Mouse (Mus musculus) forebrain, embryonic 12.5 days (tissue): ENCODE results near the gene Ppdpf. TPM values are rescaled to one million over a fixed set of nuclear protein-coding genes. Genes with fewer than 3 reads are reported as not detected.
A peak's percentile ranks its signal among the peaks of the same experiment; 100 is the strongest.
"Not testable (repeated sequence)": the region's sequence is repeated elsewhere in the genome, so short reads cannot be mapped to it uniquely, and the experiment has no call there.

ENCODE experiments used
- ATAC-seq: fragments of 200-750 bp; cut with Nextera tagmentation; 2 replicates; pipeline ENCODE4 v1.8.0; 2017; ENCODE audit warnings: moderate TSS enrichment; ENCODE audit not compliant: low FRiP score
- H3K27ac ChIP-seq: fragments of 300-500 bp; sonication (generic); 2 replicates; pipeline ENCODE4 v1.5.1; 2016; ENCODE audit warnings: mild to moderate bottlenecking
- H3K27me3 ChIP-seq: fragments of 300-500 bp; sonication (generic); 2 replicates; pipeline ENCODE4 v1.6.1; 2016; ENCODE audit warnings: mild to moderate bottlenecking
- H3K36me3 ChIP-seq: fragments of 300-500 bp; sonication (generic); replicated peaks from 2 replicates; pipeline ENCODE4 v1.6.1; 2016; ENCODE audit warnings: mild to moderate bottlenecking
- H3K4me1 ChIP-seq: fragments of 300-500 bp; sonication (generic); 2 replicates; pipeline ENCODE4 v1.6.1; 2016
- H3K4me2 ChIP-seq: fragments of 300-500 bp; sonication (generic); 2 replicates; pipeline ENCODE4 v1.6.1; 2016; ENCODE audit warnings: mild to moderate bottlenecking, moderate library complexity
- H3K4me3 ChIP-seq: fragments of 300-500 bp; sonication (generic); replicated peaks from 2 replicates; pipeline ENCODE4 v1.5.1; 2016; ENCODE audit warnings: mild to moderate bottlenecking
- H3K9ac ChIP-seq: fragments of 300-500 bp; sonication (generic); 2 replicates; pipeline ENCODE4 v1.6.1; 2016; ENCODE audit warnings: mild to moderate bottlenecking
- H3K9me3 ChIP-seq: fragments of 300-500 bp; sonication (generic); 2 replicates; pipeline ENCODE4 v1.6.1; 2016
- WGBS: fragments of 180-500 bp; shearing (Covaris S2); methylation state at CpG from one replicate; pipeline ENCODE4 v1.1.7; 2016; 5-methylcytosine and 5-hydroxymethylcytosine counted together
- polyA plus RNA-seq: library from polyadenylated mRNA; unstranded; fragments of >200 nt; fragmentation: Nextera tagmentation; extraction: Ambion mirVana; gene quantifications from 2 replicates; pipeline ENCODE4 v1.2.1, GENCODE M21; 2016

Gene Ppdpf
- polyA plus RNA-seq, 1 experiment from 2014 or later: 483 TPM

- no peak for ATAC-seq
- Histone ChIP-seq H3K4me2 (no peak overlapping the region), H3K4me1 (no peaks in the 10 kb centered on the region), H3K4me3 (no peak overlapping the region), H3K9ac (no peak overlapping the region), H3K27ac (no peak overlapping the region), H3K36me3 (no peaks in the 10 kb centered on the region), H3K27me3 (no peaks in the 10 kb centered on the region), H3K9me3 (no peaks in the 10 kb centered on the region)
- WGBS: 90% methylated on average over 3 of the region's 3 CpGs
Observed at GRCm38 (mm10) chr2:181174646-181175045, 12.4 kb upstream of the Ppdpf start.

- Histone ChIP-seq H3K27ac (no peak overlapping the region), H3K9ac (no peak overlapping the region), H3K4me3 (no peak overlapping the region), H3K27me3 (no peaks in the 10 kb centered on the region), H3K4me2 (no peak overlapping the region), H3K36me3 (no peaks in the 10 kb centered on the region), H3K9me3 (no peaks in the 10 kb centered on the region), H3K4me1 (no peaks in the 10 kb centered on the region)
- 77% methylated on average over 3 of the region's 3 CpGs for WGBS
- no peak for ATAC-seq
Observed at GRCm38 (mm10) chr2:181178015-181178414, 9.0 kb upstream of the Ppdpf start.

- WGBS: 85% methylated on average over 5 of the region's 5 CpGs
- no peak overlapping the region for H3K4me3 ChIP-seq
- no peaks in the 10 kb centered on the region for H3K9me3 ChIP-seq
- H3K27ac ChIP-seq: no peak overlapping the region
- H3K4me1 ChIP-seq: no peaks in the 10 kb centered on the region
- no peaks in the 10 kb centered on the region for H3K36me3 ChIP-seq
- ATAC-seq: no peak
- no peak overlapping the region for H3K4me2 ChIP-seq
- no peak overlapping the region for H3K9ac ChIP-seq
- H3K27me3 ChIP-seq: no peaks in the 10 kb centered on the region
Observed at GRCm38 (mm10) chr2:181178471-181178870, 8.6 kb upstream of the Ppdpf start.

- WGBS: 82% methylated on average over 6 of the region's 6 CpGs
- H3K4me1 ChIP-seq: no peaks in the 10 kb centered on the region
- H3K27me3 ChIP-seq: 0 out of 2 replicates have a peak, but pooled peaks cover 2% of the 10 kb centered on the region
- no peaks in the 10 kb centered on the region for H3K9me3 ChIP-seq
- H3K36me3 ChIP-seq: no peaks in the 10 kb centered on the region
- H3K27ac ChIP-seq: no peak overlapping the region
- H3K4me3 ChIP-seq: no peak overlapping the region
- no peak for ATAC-seq
- no peak overlapping the region for H3K4me2 ChIP-seq
- H3K9ac ChIP-seq: no peak overlapping the region
Observed at GRCm38 (mm10) chr2:181180898-181181297, 6.1 kb upstream of the Ppdpf start.

GRCm38 (mm10) chr2:181186635-181187034 is 412 bp upstream of the Ppdpf start:
- peak overlapping the region; percentile 75 for H3K4me3 ChIP-seq
- peak overlapping the region; percentile 60 for H3K4me2 ChIP-seq
- H3K27ac ChIP-seq: peak overlapping the region; percentile 96
- H3K36me3 ChIP-seq: peaks cover 12% of the 10 kb centered on the region
- peak; percentile 72 for ATAC-seq
- H3K4me1 ChIP-seq: peaks cover 9% of the 10 kb centered on the region
- no peaks in the 10 kb centered on the region for H3K9me3 ChIP-seq
- H3K9ac ChIP-seq: peak overlapping the region; percentile 95
- 0 out of 2 replicates have a peak, but pooled peaks cover 2% of the 10 kb centered on the region for H3K27me3 ChIP-seq
- WGBS: under 1% methylated on average over 14 of the region's 14 CpGs

- H3K27ac ChIP-seq: peak overlapping the region; percentile 59; the same call in 1 of the 2 replicates
Observed at GRCm38 (mm10) chr2:181188681-181189080, 1.6 kb downstream of the Ppdpf start.

GRCm38 (mm10) chr2:181189321-181189720 is 2.3 kb downstream of the Ppdpf start:
- H3K4me2 ChIP-seq: no peak overlapping the region
- H3K27ac ChIP-seq: no peak overlapping the region; the same call in 1 of the 2 replicates
- H3K4me1 ChIP-seq: peaks cover 9% of the 10 kb centered on the region
- 0 out of 2 replicates have a peak, but pooled peaks cover 2% of the 10 kb centered on the region for H3K27me3 ChIP-seq
- H3K4me3 ChIP-seq: no peak overlapping the region
- H3K9ac ChIP-seq: no peak overlapping the region
- ATAC-seq: no peak
- WGBS: 92% methylated on average over 1 of the region's 1 CpGs
- peaks cover 12% of the 10 kb centered on the region for H3K36me3 ChIP-seq
- no peaks in the 10 kb centered on the region for H3K9me3 ChIP-seq

More at GRCm38 (mm10) chr2:181188681-181189080, 1.6 kb downstream of the Ppdpf start:
- H3K27me3 ChIP-seq: 0 out of 2 replicates have a peak, but pooled peaks cover 2% of the 10 kb centered on the region
- H3K4me3 ChIP-seq: peak overlapping the region; percentile 75
- peaks cover 9% of the 10 kb centered on the region for H3K4me1 ChIP-seq
- H3K4me2 ChIP-seq: peak overlapping the region; percentile 60
- peaks cover 12% of the 10 kb centered on the region for H3K36me3 ChIP-seq
- no peak for ATAC-seq
- no peak overlapping the region for H3K9ac ChIP-seq
- 67% methylated on average over 2 of the region's 2 CpGs for WGBS
- H3K9me3 ChIP-seq: no peaks in the 10 kb centered on the region

- H3K9ac ChIP-seq, H3K27ac ChIP-seq, ATAC-seq, H3K4me3 ChIP-seq, H3K27me3 ChIP-seq, H3K4me2 ChIP-seq, H3K4me1 ChIP-seq, H3K9me3 ChIP-seq: not testable (repeated sequence)
- peaks cover 12% of the 10 kb centered on the region for H3K36me3 ChIP-seq
- 84% methylated on average over 4 of the region's 4 CpGs for WGBS
Observed at GRCm38 (mm10) chr2:181191385-181191784, 4.3 kb downstream of the Ppdpf start.

GRCm38 (mm10) chr2:181191936-181192335 is 4.9 kb downstream of the Ppdpf start:
- Histone ChIP-seq H3K4me1 (peaks cover 9% of the 10 kb centered on the region), H3K9me3 (no peaks in the 10 kb centered on the region), H3K9ac (no peak overlapping the region), H3K36me3 (peaks cover 12% of the 10 kb centered on the region), H3K4me2 (no peak overlapping the region), H3K27ac (no peak overlapping the region), H3K27me3 (no peaks in the 10 kb centered on the region), H3K4me3 (no peak overlapping the region)
- 71% methylated on average over 4 of the region's 4 CpGs for WGBS
- no peak for ATAC-seq

GRCm38 (mm10) chr2:181193044-181193443 is 6.0 kb downstream of the Ppdpf start:
- peaks cover 12% of the 10 kb centered on the region for H3K36me3 ChIP-seq
- H3K27ac ChIP-seq: no peak overlapping the region
- H3K4me3 ChIP-seq: no peak overlapping the region
- 86% methylated on average over 3 of the region's 3 CpGs for WGBS
- ATAC-seq: no peak
- no peaks in the 10 kb centered on the region for H3K9me3 ChIP-seq
- H3K4me1 ChIP-seq: peaks cover 9% of the 10 kb centered on the region
- H3K4me2 ChIP-seq: no peak overlapping the region
- no peaks in the 10 kb centered on the region for H3K27me3 ChIP-seq
- no peak overlapping the region for H3K9ac ChIP-seq

- Histone ChIP-seq H3K4me1 (no peaks in the 10 kb centered on the region), H3K27ac (no peak overlapping the region), H3K9me3 (no peaks in the 10 kb centered on the region), H3K4me2 (no peak overlapping the region), H3K36me3 (no peaks in the 10 kb centered on the region), H3K4me3 (no peak overlapping the region), H3K27me3 (no peaks in the 10 kb centered on the region), H3K9ac (no peak overlapping the region)
- ATAC-seq: no peak
- WGBS: 92% methylated on average over 4 of the region's 4 CpGs
Observed at GRCm38 (mm10) chr2:181196628-181197300, 9.7 kb downstream of the Ppdpf start.

GRCm38 (mm10) chr2:181201606-181202005 is 14.6 kb downstream of the Ppdpf start:
- Histone ChIP-seq H3K4me3 (no peak overlapping the region), H3K4me2 (no peak overlapping the region)

GRCm38 (mm10) chr2:181202422-181202821 is 15.4 kb downstream of the Ppdpf start, which contains the start of gene Ptk6:
TSS of gene Ptk6 (minus strand) at chr2:181202789.
- Histone ChIP-seq H3K4me3 (no peak within 1 kb of the TSS), H3K9ac (no peak within 1 kb of the TSS), H3K9me3 (no peaks in the 10 kb centered on the region), H3K4me1 (no peaks in the 10 kb centered on the region), H3K36me3 (no peaks in the 10 kb centered on the region), H3K27ac (no peak within 1 kb of the TSS), H3K4me2 (no peak within 1 kb of the TSS), H3K27me3 (no peaks in the 10 kb centered on the region)
- ATAC-seq: no peak
- 90% methylated on average over 3 of the region's 3 CpGs for WGBS

More at GRCm38 (mm10) chr2:181201606-181202005, 14.6 kb downstream of the Ppdpf start:
- ATAC-seq: no peak
- Histone ChIP-seq H3K9ac (no peak overlapping the region), H3K4me1 (no peaks in the 10 kb centered on the region), H3K9me3 (no peaks in the 10 kb centered on the region), H3K27ac (no peak overlapping the region), H3K36me3 (no peaks in the 10 kb centered on the region), H3K27me3 (no peaks in the 10 kb centered on the region)
- 75% methylated on average over 3 of the region's 3 CpGs for WGBS
